Mouse (Mus musculus) myocyte (in vitro differentiated cells): ENCODE data around the gene Lpar3. TPM values are rescaled to one million over a fixed set of nuclear protein-coding genes. Genes with fewer than 3 reads are reported as not detected.

Source experiments
- H3K27me3 ChIP-seq: one replicate; pipeline ENCODE4 v1.6.1; 2011; ENCODE audit not compliant: control insufficient read depth, insufficient read depth, insufficient read length
- H3K36me3 ChIP-seq: one replicate; pipeline ENCODE4 v1.6.1; 2011; ENCODE audit not compliant: control insufficient read depth, insufficient read depth
- H3K4me2 ChIP-seq: one replicate; pipeline ENCODE4 v1.6.1; 2011; ENCODE audit warnings: low read depth, control low read depth
- H3K4me3 ChIP-seq: one replicate; pipeline ENCODE4 v1.5.1; 2011; ENCODE audit warnings: mild to moderate bottlenecking, control low read depth, moderate library complexity
- H3K79me2 ChIP-seq: one replicate; pipeline ENCODE4 v1.6.1; 2011; ENCODE audit not compliant: control insufficient read depth, insufficient read depth
- H3ac ChIP-seq: one replicate; pipeline ENCODE4 v1.6.1; 2011; ENCODE audit not compliant: control insufficient read depth, insufficient read length
- CEBPB ChIP-seq: IDR thresholded peaks from 2 replicates; pipeline ENCODE4 v1.6.1; 2011; ENCODE audit warnings: mild to moderate bottlenecking, moderate library complexity; ENCODE audit not compliant: poor library complexity, insufficient read depth, severe bottlenecking
- E2F4 ChIP-seq: IDR thresholded peaks from one replicate; pipeline ENCODE4 v1.6.1; 2011; ENCODE audit warnings: mild to moderate bottlenecking, control low read depth, moderate library complexity; ENCODE audit not compliant: insufficient read depth
- MAX ChIP-seq: IDR thresholded peaks from one replicate; pipeline ENCODE4 v1.6.1; 2011; ENCODE audit warnings: low read depth, mild to moderate bottlenecking, control low read depth
- MYOD1 ChIP-seq, 3 experiments: IDR thresholded peaks; one replicate each; pipeline ENCODE4 v1.6.1; 2011; ENCODE audit warnings: control low read depth in 2 of 3, low read depth in 2 of 3, mild to moderate bottlenecking in 2 of 3, moderate library complexity in 1 of 3; ENCODE audit not compliant: insufficient read length in 2 of 3, control insufficient read depth in 1 of 3
- MYOG ChIP-seq, 3 experiments: IDR thresholded peaks; one replicate each; pipeline ENCODE4 v1.6.1; 2011; ENCODE audit warnings: control low read depth in 2 of 3, low read depth in 2 of 3, mild to moderate bottlenecking in 2 of 3; ENCODE audit not compliant: insufficient read length in 2 of 3, control insufficient read depth in 1 of 3, insufficient read depth in 1 of 3
- POLR2A ChIP-seq: IDR thresholded peaks from one replicate; pipeline ENCODE4 v1.6.1; 2011; ENCODE audit warnings: low read depth, mild to moderate bottlenecking, control low read depth, moderate library complexity; ENCODE audit not compliant: insufficient read length
- POLR2AphosphoS2 ChIP-seq: IDR thresholded peaks from one replicate; pipeline ENCODE4 v1.6.1; 2011; ENCODE audit warnings: low read depth, control low read depth; ENCODE audit not compliant: insufficient read length
- REST ChIP-seq: IDR thresholded peaks from one replicate; pipeline ENCODE4 v1.6.1; 2011; ENCODE audit warnings: mild to moderate bottlenecking, control low read depth, moderate library complexity; ENCODE audit not compliant: insufficient read depth, insufficient read length
- SRF ChIP-seq: IDR thresholded peaks from one replicate; pipeline ENCODE4 v1.6.1; 2011; ENCODE audit warnings: low read depth; ENCODE audit not compliant: control insufficient read depth, insufficient read length
- TCF12 ChIP-seq: IDR thresholded peaks from one replicate; pipeline ENCODE4 v1.6.1; 2011; ENCODE audit warnings: mild to moderate bottlenecking, control low read depth; ENCODE audit not compliant: poor library complexity, insufficient read depth, severe bottlenecking
- TCF3 ChIP-seq: IDR thresholded peaks from one replicate; pipeline ENCODE4 v1.6.1; 2011; ENCODE audit warnings: low read depth, control low read depth; ENCODE audit not compliant: insufficient read length
- USF1 ChIP-seq: IDR thresholded peaks from one replicate; pipeline ENCODE4 v1.6.1; 2011; ENCODE audit warnings: low read depth, mild to moderate bottlenecking, control low read depth, moderate library complexity
- polyA plus RNA-seq: library from polyadenylated mRNA; unstranded; fragments of >200 nt; fragmentation: generic; extraction: Trizol; gene quantifications from one replicate; pipeline ENCODE4 v1.2.1, GENCODE M21; 2012; ENCODE audit warnings: missing spikeins

The Lpar3 gene
- polyA plus RNA-seq, 1 experiment: 0.22 TPM

- no peak overlapping the region for H3ac ChIP-seq
- H3K79me2 ChIP-seq: no peaks in the 10 kb centered on the region
- H3K4me2 ChIP-seq: no peak overlapping the region
- H3K4me3 ChIP-seq: no peak overlapping the region
- TF ChIP-seq MYOD1 (IDR thresholded peaks at IDR 0.05; ENCODE audit: control insufficient read depth in 1 of 3, insufficient read length in 2 of 3, low read depth in 2 of 3): no peak
- TF ChIP-seq MAX: no peak
- TF ChIP-seq REST: no peak
- no peak for TF ChIP-seq POLR2AphosphoS2
- TF ChIP-seq CEBPB: no peak
- no peak for TF ChIP-seq MYOG (IDR thresholded peaks at IDR 0.05; ENCODE audit: control insufficient read depth in 1 of 3, insufficient read depth in 1 of 3, insufficient read length in 2 of 3, low read depth in 2 of 3)
- no peak for TF ChIP-seq USF1
- no peak for TF ChIP-seq SRF
- no peak for TF ChIP-seq POLR2A
- TF ChIP-seq TCF12: no peak
- TF ChIP-seq E2F4: no peak
- no peak for TF ChIP-seq TCF3
- no peaks in the 10 kb centered on the region for H3K36me3 ChIP-seq
- no peaks in the 10 kb centered on the region for H3K27me3 ChIP-seq
Measured at GRCm38 (mm10) chr3:146317366-146317765, 96.6 kb downstream of the Lpar3 start.

GRCm38 (mm10) chr3:146317911-146318310 is 97.1 kb downstream of the Lpar3 start:
- H3K4me3 ChIP-seq: no peak overlapping the region
- H3K36me3 ChIP-seq: no peaks in the 10 kb centered on the region
- H3K79me2 ChIP-seq: no peaks in the 10 kb centered on the region
- no peak overlapping the region for H3ac ChIP-seq
- H3K4me2 ChIP-seq: no peak overlapping the region
- H3K27me3 ChIP-seq: no peaks in the 10 kb centered on the region
- TF ChIP-seq E2F4 (no peak), TCF3 (no peak), POLR2AphosphoS2 (no peak), MYOG (IDR thresholded peaks at IDR 0.05; ENCODE audit: control insufficient read depth in 1 of 3, insufficient read depth in 1 of 3, insufficient read length in 2 of 3, low read depth in 2 of 3) (no peak), SRF (no peak), USF1 (no peak), REST (no peak), POLR2A (no peak), TCF12 (no peak), MAX (no peak), MYOD1 (IDR thresholded peaks at IDR 0.05; ENCODE audit: control insufficient read depth in 1 of 3, insufficient read length in 2 of 3, low read depth in 2 of 3) (no peak), CEBPB (no peak)

GRCm38 (mm10) chr3:146318520-146318938 is 97.8 kb downstream of the Lpar3 start:
- Histone ChIP-seq H3K4me3 (no peak overlapping the region), H3K79me2 (no peaks in the 10 kb centered on the region), H3K36me3 (no peaks in the 10 kb centered on the region), H3ac (no peak overlapping the region), H3K27me3 (no peaks in the 10 kb centered on the region), H3K4me2 (peak overlapping the region; percentile 57)
- TF ChIP-seq SRF (no peak), CEBPB (no peak), MAX (no peak), USF1 (no peak), POLR2A (no peak), MYOG (IDR thresholded peaks at IDR 0.05; ENCODE audit: control insufficient read depth in 1 of 3, insufficient read depth in 1 of 3, insufficient read length in 2 of 3, low read depth in 2 of 3) (no peak), REST (no peak), POLR2AphosphoS2 (no peak)

GRCm38 (mm10) chr3:146318987-146319386 is 98.2 kb downstream of the Lpar3 start:
- H3ac ChIP-seq: no peak overlapping the region
- TF ChIP-seq SRF (no peak), CEBPB (no peak)
- no peaks in the 10 kb centered on the region for H3K27me3 ChIP-seq
- H3K4me2 ChIP-seq: peak overlapping the region; percentile 57
- no peaks in the 10 kb centered on the region for H3K36me3 ChIP-seq
- H3K4me3 ChIP-seq: no peak overlapping the region
- no peaks in the 10 kb centered on the region for H3K79me2 ChIP-seq

- Histone ChIP-seq H3ac (no peak overlapping the region), H3K27me3 (no peaks in the 10 kb centered on the region), H3K79me2 (no peaks in the 10 kb centered on the region), H3K4me3 (no peak overlapping the region), H3K4me2 (no peak overlapping the region), H3K36me3 (no peaks in the 10 kb centered on the region)
- no peak for TF ChIP-seq MYOD1 (IDR thresholded peaks at IDR 0.05; ENCODE audit: control insufficient read depth in 1 of 3, insufficient read length in 2 of 3, low read depth in 2 of 3)
- TF ChIP-seq MYOG (IDR thresholded peaks at IDR 0.05; ENCODE audit: control insufficient read depth in 1 of 3, insufficient read depth in 1 of 3, insufficient read length in 2 of 3, low read depth in 2 of 3): no peak
- TF ChIP-seq USF1: no peak
- TF ChIP-seq POLR2AphosphoS2: no peak
- TF ChIP-seq SRF: no peak
- TF ChIP-seq POLR2A: no peak
- TF ChIP-seq TCF12: no peak
- TF ChIP-seq E2F4: no peak
- no peak for TF ChIP-seq TCF3
Measured at GRCm38 (mm10) chr3:146319503-146319902, 98.7 kb downstream of the Lpar3 start.
